Mouse (Mus musculus) midbrain, postnatal 0 days (tissue): Measurements from ENCODE around the gene Smc4. TPM values are rescaled to one million over a fixed set of nuclear protein-coding genes. Genes with fewer than 3 reads are reported as not detected.

Experiments
- ATAC-seq: fragments of 200-750 bp; cut with Nextera tagmentation; 2 replicates; pipeline ENCODE4 v1.8.0; 2017; ENCODE audit warnings: moderate number of reproducible peaks, mild to moderate bottlenecking, moderate TSS enrichment, moderate library complexity; ENCODE audit not compliant: low FRiP score
- DNase-seq: peaks from one replicate; pipeline ENCODE4 v3.0.0-alpha.2; 2015; ENCODE audit warnings: low spot score
- H3K27ac ChIP-seq: fragments of 300-500 bp; sonication (generic); 2 replicates; pipeline ENCODE4 v1.5.1; 2014; ENCODE audit warnings: low read depth, mild to moderate bottlenecking, low read length, mixed read lengths
- H3K27me3 ChIP-seq: fragments of 300-500 bp; sonication (generic); 2 replicates; pipeline ENCODE4 v1.6.1; 2014; ENCODE audit warnings: low read length, control low read depth, mixed read lengths; ENCODE audit not compliant: insufficient read depth
- H3K36me3 ChIP-seq: fragments of 300-500 bp; sonication (generic); 2 replicates; pipeline ENCODE4 v1.6.1; 2014; ENCODE audit warnings: low read length, control low read depth, mixed read lengths; ENCODE audit not compliant: insufficient read depth
- H3K4me1 ChIP-seq: fragments of 300-500 bp; sonication (generic); 2 replicates; pipeline ENCODE4 v1.6.1; 2014; ENCODE audit warnings: mild to moderate bottlenecking, control low read depth, antibody characterized with exemption, low read length, mixed read lengths; ENCODE audit not compliant: insufficient read depth
- H3K4me2 ChIP-seq: fragments of 300-500 bp; sonication (generic); 2 replicates; pipeline ENCODE4 v1.6.1; 2014; ENCODE audit warnings: low read depth, mild to moderate bottlenecking, low read length, mixed read lengths; ENCODE audit not compliant: poor library complexity, severe bottlenecking
- H3K4me3 ChIP-seq: fragments of 300-500 bp; sonication (generic); 2 replicates; pipeline ENCODE4 v1.5.1; 2014; ENCODE audit warnings: low read depth, mild to moderate bottlenecking, low read length, moderate library complexity
- H3K9ac ChIP-seq: fragments of 300-500 bp; sonication (generic); replicated peaks from 2 replicates; pipeline ENCODE4 v1.6.1; 2014; ENCODE audit warnings: mild to moderate bottlenecking, low read length, moderate library complexity, mixed read lengths; ENCODE audit not compliant: poor library complexity, severe bottlenecking
- H3K9me3 ChIP-seq: fragments of 300-500 bp; sonication (generic); 2 replicates; pipeline ENCODE4 v1.6.1; 2016; ENCODE audit warnings: low read length, control low read depth
- CTCF ChIP-seq: IDR thresholded peaks from 2 replicates; pipeline ENCODE4 v1.5.1; 2016; ENCODE audit warnings: antibody characterized with exemption, mild to moderate bottlenecking
- WGBS: fragments of 180-500 bp; shearing (Covaris S2); extraction: QIAGEN DNeasy Blood & Tissue Kit; methylation state at CpG from one replicate; pipeline ENCODE4 v1.1.7; 2014; 5-methylcytosine and 5-hydroxymethylcytosine counted together
- polyA plus RNA-seq: library from polyadenylated mRNA; unstranded; fragments of >200 nt; fragmentation: Nextera tagmentation; extraction: Ambion mirVana; gene quantifications from 2 replicates; pipeline ENCODE4 v1.2.1, GENCODE M21; 2015
- total RNA-seq: library from RNA; depleted of rRNA; stranded (reverse); fragments of >200 nt; gene quantifications from 2 replicates; pipeline ENCODE4 v1.2.3, GENCODE M21; 2014

Smc4 gene
- total and polyA plus RNA-seq, 2 experiments from 2014 or later, result 16.5 to 18.1 TPM

DNA sequence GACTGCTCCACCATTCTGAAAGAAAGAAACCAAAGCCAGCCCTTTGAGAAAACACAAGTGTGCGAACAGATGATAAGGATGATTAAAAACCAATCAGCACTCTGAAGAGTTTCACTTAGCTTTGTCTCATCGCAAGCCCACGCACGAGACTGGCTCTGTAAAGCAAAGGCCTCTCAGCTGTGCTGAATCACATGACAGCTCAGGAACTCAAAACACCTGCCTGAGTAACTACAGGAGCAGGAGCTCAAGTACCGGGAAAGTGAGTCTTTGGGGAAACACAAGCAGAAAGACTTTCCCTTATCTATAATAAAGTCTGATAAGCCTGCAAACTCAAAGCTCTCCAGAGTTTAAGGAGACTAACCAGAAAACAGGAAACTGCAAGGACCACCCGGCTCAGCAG lies 37.1 kb upstream of the Smc4 start:
- H3K4me2 ChIP-seq, result no peak overlapping the region
- 0 out of 2 replicates have a peak, but pooled peaks cover 2% of the 10 kb centered on the region for H3K9me3 ChIP-seq
- DNase-seq, result no peak
- TF ChIP-seq CTCF, result no peak
- H3K27ac ChIP-seq, result no peak overlapping the region
- H3K36me3 ChIP-seq, result peaks cover 11% of the 10 kb centered on the region
- 92% methylated on average over 6 of the region's 6 CpGs for WGBS
- H3K27me3 ChIP-seq, result no peaks in the 10 kb centered on the region
- H3K4me1 ChIP-seq, result no peaks in the 10 kb centered on the region
- no peak overlapping the region for H3K4me3 ChIP-seq
- H3K9ac ChIP-seq, result no peak overlapping the region
- no peak for ATAC-seq

DNA sequence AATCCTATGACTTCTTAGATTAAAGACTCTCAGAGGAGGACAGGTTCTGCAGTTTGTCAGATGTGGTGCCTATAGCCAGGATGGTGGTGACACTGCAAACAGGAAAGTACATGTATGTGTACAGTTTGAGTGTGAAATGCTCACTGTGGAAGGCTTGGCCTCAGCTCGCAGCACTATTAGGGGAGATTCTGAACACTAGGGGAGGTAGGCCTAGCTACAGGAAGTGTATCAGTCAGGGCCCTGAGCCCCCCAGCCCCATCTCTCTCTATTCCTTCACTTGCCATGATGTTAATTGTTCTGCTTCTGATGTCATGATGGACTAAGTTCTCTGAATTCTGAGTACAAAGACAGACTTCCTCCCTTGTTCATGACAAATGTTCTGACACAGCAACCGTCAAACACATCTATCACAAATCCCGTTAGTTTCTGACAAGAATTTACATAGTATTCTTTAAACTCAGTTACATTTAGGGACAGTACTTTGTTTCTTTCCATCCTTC lies 35.4 kb upstream of the Smc4 start:
- WGBS, result 92% methylated on average over 3 of the region's 3 CpGs
- ATAC-seq (no peak), DNase-seq (no peak)
- H3K4me1 ChIP-seq, result no peaks in the 10 kb centered on the region
- 0 out of 2 replicates have a peak, but pooled peaks cover 2% of the 10 kb centered on the region for H3K9me3 ChIP-seq
- H3K36me3 ChIP-seq, result peaks cover 11% of the 10 kb centered on the region
- no peak overlapping the region for H3K4me2 ChIP-seq
- no peak overlapping the region for H3K4me3 ChIP-seq
- TF ChIP-seq CTCF, result no peak
- H3K27me3 ChIP-seq, result no peaks in the 10 kb centered on the region
- H3K27ac ChIP-seq, result no peak overlapping the region
- no peak overlapping the region for H3K9ac ChIP-seq

DNA sequence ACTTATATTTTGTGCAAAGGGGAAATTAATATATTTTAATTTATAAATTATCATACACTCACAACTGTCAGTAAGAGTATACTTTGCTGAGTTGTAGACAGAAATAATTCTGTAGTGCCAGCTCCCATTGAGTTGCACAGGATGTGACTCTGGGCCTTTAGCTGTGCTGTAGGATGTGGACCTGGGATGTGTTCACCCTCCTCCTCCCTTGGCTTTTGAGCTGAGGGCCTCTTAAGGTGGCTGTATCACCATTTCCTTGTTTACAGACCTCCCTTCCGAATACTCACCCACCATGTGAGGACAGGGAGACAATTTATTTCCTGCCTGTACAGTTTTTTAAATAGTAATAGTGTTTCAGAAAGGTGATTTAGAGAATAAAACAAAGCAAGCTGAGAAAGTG lies 31.0 kb upstream of the Smc4 start:
- Histone ChIP-seq H3K9me3 (no peaks in the 10 kb centered on the region), H3K27me3 (no peaks in the 10 kb centered on the region), H3K9ac (no peak overlapping the region), H3K4me2 (no peak overlapping the region), H3K36me3 (no peaks in the 10 kb centered on the region), H3K4me1 (no peaks in the 10 kb centered on the region), H3K4me3 (no peak overlapping the region), H3K27ac (no peak overlapping the region)
- no peak for DNase-seq
- WGBS, result 72% methylated on average over 1 of the region's 1 CpGs
- TF ChIP-seq CTCF, result no peak
- no peak for ATAC-seq

DNA sequence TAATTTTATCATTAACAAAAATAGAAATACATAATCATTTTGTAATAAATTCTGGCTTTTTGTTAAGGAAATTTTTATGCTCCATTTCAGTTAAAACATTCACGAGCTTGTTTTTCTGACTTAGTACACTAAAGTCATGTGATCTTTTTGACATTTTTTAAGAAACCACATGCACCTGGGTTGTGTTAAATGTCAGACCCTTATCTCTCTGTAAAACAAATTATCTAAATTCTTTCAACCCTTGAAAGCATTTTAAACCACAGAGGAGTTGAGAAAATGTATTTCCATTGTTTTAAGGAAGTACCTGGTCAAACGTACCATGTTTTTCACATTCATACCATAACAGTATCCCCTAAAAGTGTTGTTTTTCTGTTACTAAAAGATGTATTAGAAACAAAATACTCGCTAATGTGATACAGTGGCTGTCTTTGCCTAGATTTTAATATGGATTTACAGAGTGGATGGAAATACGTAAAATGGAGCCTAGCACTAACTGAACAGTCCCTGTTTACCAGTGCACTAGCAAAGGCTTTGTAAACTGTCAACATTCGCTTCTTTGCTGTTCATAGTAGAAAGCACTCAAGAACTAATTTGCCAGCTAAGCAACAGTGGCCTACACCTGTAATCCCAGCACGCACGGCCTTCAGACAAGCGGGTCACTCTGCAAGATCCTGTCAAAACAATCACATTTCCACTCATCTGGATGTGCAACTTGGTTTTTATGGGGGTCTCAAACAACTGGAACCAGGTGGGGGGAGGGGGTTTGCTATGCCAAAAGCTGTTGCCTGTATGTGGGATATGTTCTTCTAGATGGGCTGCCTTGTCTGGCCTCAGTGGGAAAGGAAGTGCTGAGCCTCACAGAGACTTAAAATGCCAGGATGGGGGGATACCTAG lies 29.7 kb upstream of the Smc4 start:
- Histone ChIP-seq H3K9me3 (no peaks in the 10 kb centered on the region), H3K36me3 (no peaks in the 10 kb centered on the region), H3K4me2 (no peak overlapping the region), H3K27me3 (no peaks in the 10 kb centered on the region), H3K4me1 (no peaks in the 10 kb centered on the region), H3K4me3 (no peak overlapping the region), H3K27ac (no peak overlapping the region), H3K9ac (no peak overlapping the region)
- 94% methylated on average over 8 of the region's 8 CpGs for WGBS
- ATAC-seq (no peak), DNase-seq (no peak)
- TF ChIP-seq CTCF, result no peak

DNA sequence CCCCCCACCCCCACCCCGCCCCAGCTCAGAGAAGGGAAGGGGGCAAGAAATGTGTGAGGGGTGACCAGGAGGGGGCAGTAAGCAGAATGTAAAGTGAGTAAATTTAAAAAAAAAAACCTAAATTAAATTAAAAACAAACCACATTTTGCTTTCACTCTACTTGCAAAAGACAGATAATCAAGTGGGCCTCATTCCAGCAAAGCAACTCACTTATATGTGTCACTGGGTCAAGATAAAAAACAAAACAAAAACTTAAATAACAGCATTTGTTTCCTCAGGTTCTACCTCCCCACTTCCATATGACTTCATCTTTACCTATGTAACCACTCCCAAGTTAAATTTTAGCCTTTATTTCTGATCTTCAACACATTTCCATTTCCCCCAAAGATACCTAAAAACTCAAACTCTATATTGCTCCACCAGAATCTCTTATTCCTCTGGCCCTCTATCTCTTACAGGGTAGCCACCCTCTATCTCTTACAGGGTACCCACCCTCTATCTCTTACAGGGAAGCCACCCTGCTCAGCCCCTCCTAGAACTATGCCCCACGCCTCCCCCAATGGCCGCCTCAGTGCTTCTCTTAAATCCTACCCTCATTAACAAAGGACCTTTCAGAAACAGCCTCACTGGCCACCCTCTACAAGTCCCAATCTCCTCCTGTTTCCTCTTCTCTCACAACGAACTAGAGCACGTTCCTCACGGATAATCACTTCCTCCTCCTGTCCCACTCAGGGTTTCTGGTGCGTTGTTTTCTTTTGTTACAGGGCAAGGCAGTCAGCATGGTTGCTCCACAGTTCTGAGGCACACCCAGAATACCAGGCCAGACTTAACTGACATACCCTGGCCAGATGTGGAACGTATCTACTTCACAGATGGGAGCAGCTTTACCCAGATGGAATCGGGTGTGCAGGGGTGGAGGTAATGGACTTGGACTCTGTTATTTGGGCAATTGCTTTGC lies 28.7 kb upstream of the Smc4 start:
- ATAC-seq (no peak), DNase-seq (no peak)
- no peak for TF ChIP-seq CTCF
- WGBS, result 60% methylated on average over 9 of the region's 9 CpGs
- no peaks in the 10 kb centered on the region for H3K36me3 ChIP-seq
- H3K27ac ChIP-seq, result no peak overlapping the region
- no peak overlapping the region for H3K4me2 ChIP-seq
- no peaks in the 10 kb centered on the region for H3K27me3 ChIP-seq
- no peak overlapping the region for H3K4me3 ChIP-seq
- no peaks in the 10 kb centered on the region for H3K4me1 ChIP-seq
- no peak overlapping the region for H3K9ac ChIP-seq
- no peaks in the 10 kb centered on the region for H3K9me3 ChIP-seq
